ENCODE assay signal across 27 mouse cellular contexts in the genomic region with DNA sequence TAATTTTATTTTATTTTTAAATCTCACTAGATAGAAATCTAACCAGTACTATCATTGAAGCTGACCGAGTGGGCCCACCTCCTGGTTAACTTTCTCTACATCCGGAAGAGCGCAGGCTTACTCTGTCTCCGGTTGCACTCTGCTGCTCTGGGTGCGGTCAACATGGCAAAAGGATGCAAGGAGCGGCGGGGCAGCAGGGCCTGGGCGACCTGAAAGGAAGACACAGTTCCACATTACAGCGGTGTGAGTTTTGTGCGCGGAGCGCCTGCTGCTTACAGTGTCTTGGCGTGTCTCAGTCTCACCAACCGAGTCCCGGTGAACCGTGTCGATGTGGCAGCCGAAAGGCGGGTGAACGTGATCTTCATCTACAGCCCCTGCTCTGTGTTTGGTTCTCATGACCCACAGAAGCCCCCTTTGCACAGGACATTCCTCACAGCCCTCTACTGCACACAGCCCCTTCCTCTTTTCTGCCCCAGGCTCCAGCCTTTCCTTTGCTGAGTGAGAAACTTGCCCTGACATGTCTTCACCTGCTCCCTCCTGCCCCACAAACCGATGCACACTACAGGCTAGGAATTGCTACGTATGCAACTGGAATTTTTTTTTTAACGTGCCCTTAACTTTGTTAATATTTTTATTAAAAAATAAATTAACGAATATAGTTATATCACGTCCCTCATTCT. TPM values are rescaled to one million over a fixed set of nuclear protein-coding genes. Genes with fewer than 3 reads are reported as not detected.
DNase-seq lines count a peak whose midpoint lies in the region; ATAC-seq and TF ChIP-seq lines count a peak whose summit lies in the region.
"Had no signal": no experiment of that assay in that cellular context is flagged by ENCODE, and none has a peak within 500 bp of the region (broad histone marks: within the 10 kb centered on the region; RNA-seq: fewer than 3 reads in every experiment).

No protein-coding gene starts in this region.

- no peak for ATAC-seq in heart, embryonic 11.5 days (replicated peaks; ENCODE audit: insufficient number of reproducible peaks, low FRiP score, low TSS enrichment)
- ATAC-seq in kidney, embryonic 16.5 days (ENCODE audit: low FRiP score, low TSS enrichment) = 0 out of 2 replicates have a peak, but pooled peaks have one; percentile 25
- ATAC-seq in monocyte, adult 5-6 weeks (replicated peaks; ENCODE audit: insufficient number of reproducible peaks, low FRiP score, low TSS enrichment, poor library complexity, severe bottlenecking) = no peak
- ATAC-seq: lung, postnatal 0 days; midbrain, embryonic 15.5 days; Patski had no signal

- no peak for TF ChIP-seq POLR2A in testis, adult 2 months (IDR thresholded peaks at IDR 0.05; ENCODE audit: control insufficient read depth, low read depth, low read length)

- no peak overlapping the region for H3K9ac ChIP-seq in heart, embryonic 11.5 days (ENCODE audit: low read depth, low read length)
- H3K9ac ChIP-seq in kidney, embryonic 16.5 days (replicated peaks; ENCODE audit: low read length) = no peak overlapping the region; the same call in 1 of the 2 replicates
- H3K9ac ChIP-seq: hindbrain, embryonic 15.5 days; limb, embryonic 12.5 days; liver, embryonic 15.5 days; midbrain, embryonic 15.5 days had no signal

- 59% methylated on average over 25 of the region's 25 CpGs for WGBS in heart, embryonic 11.5 days (ENCODE audit: insufficient replicate concordance)
- 63% methylated on average over 25 of the region's 25 CpGs for WGBS in kidney, embryonic 16.5 days

- no peak overlapping the region for H3K4me3 ChIP-seq in heart, embryonic 11.5 days (ENCODE audit: low read depth, low read length)
- no peak overlapping the region for H3K4me3 ChIP-seq in kidney, embryonic 16.5 days (ENCODE audit: low read length)
- H3K4me3 ChIP-seq in testis, adult 2 months (ENCODE audit: control insufficient read depth, low read depth, low read length) = peak overlapping the region; percentile 3; the same call in 1 of the 2 replicates
- H3K4me3 ChIP-seq: gastrocnemius, adult 2 months; hindbrain, embryonic 15.5 days; limb, embryonic 12.5 days; liver, embryonic 15.5 days; midbrain, embryonic 15.5 days had no signal

- no peak for TF ChIP-seq CTCF in testis, adult 2 months (IDR thresholded peaks at IDR 0.05; ENCODE audit: control insufficient read depth, insufficient read depth, insufficient replicate concordance, low read depth, low read length)

- H3K27me3 ChIP-seq in heart, embryonic 11.5 days (ENCODE audit: control insufficient read depth, insufficient read depth, low read length) = no peaks in the 10 kb centered on the region
- no peaks in the 10 kb centered on the region for H3K27me3 ChIP-seq in kidney, embryonic 16.5 days (ENCODE audit: insufficient read depth, low read length)
- H3K27me3 ChIP-seq in testis, adult 2 months (ENCODE audit: control insufficient read depth, insufficient read depth, low read length) = no peaks in the 10 kb centered on the region
- H3K27me3 ChIP-seq: hindbrain, embryonic 15.5 days; limb, embryonic 12.5 days; liver, embryonic 15.5 days; midbrain, embryonic 15.5 days had no signal

- H3K4me2 ChIP-seq in heart, embryonic 11.5 days = peak overlapping the region; percentile 19; the same call in 1 of the 2 replicates
- H3K4me2 ChIP-seq in kidney, embryonic 16.5 days (replicated peaks; ENCODE audit: low read depth, low read length) = 0 out of 2 replicates have a peak overlapping the region, but pooled peaks have one; percentile 15
- H3K4me2 ChIP-seq: hindbrain, embryonic 15.5 days; limb, embryonic 12.5 days; liver, embryonic 15.5 days; midbrain, embryonic 15.5 days had no signal

- no peaks in the 10 kb centered on the region for H3K9me3 ChIP-seq in heart, embryonic 11.5 days (replicated peaks; ENCODE audit: control insufficient read depth, low read length)
- no peaks in the 10 kb centered on the region for H3K9me3 ChIP-seq in kidney, embryonic 16.5 days (ENCODE audit: low read length)
- H3K9me3 ChIP-seq: hindbrain, embryonic 15.5 days; limb, embryonic 12.5 days; liver, embryonic 15.5 days; midbrain, embryonic 15.5 days had no signal

- H3K27ac ChIP-seq in heart, embryonic 11.5 days (ENCODE audit: low read depth, low read length) = no peak overlapping the region
- H3K27ac ChIP-seq in kidney, embryonic 16.5 days (ENCODE audit: low read length) = no peak overlapping the region
- no peak overlapping the region for H3K27ac ChIP-seq in testis, adult 2 months (ENCODE audit: control insufficient read depth, insufficient read depth, low read depth, low read length)
- H3K27ac ChIP-seq: gastrocnemius, adult 2 months; hindbrain, embryonic 15.5 days; limb, embryonic 12.5 days; liver, embryonic 15.5 days; midbrain, embryonic 15.5 days had no signal

- intact Hi-C loops in heart, postnatal 36 days (cut with DNase I) = no loop called here

- no peaks in the 10 kb centered on the region for H3K36me3 ChIP-seq in heart, embryonic 11.5 days (ENCODE audit: control insufficient read depth, insufficient read depth, low read length)
- H3K36me3 ChIP-seq in kidney, embryonic 16.5 days (ENCODE audit: insufficient read depth, low read length) = no peaks in the 10 kb centered on the region
- H3K36me3 ChIP-seq in testis, adult 2 months (ENCODE audit: control insufficient read depth, insufficient read depth, low read length) = no peaks in the 10 kb centered on the region
- H3K36me3 ChIP-seq: hindbrain, embryonic 15.5 days; limb, embryonic 12.5 days; liver, embryonic 15.5 days; midbrain, embryonic 15.5 days had no signal

- H3K4me1 ChIP-seq in heart, embryonic 11.5 days (ENCODE audit: control insufficient read depth, insufficient read depth, low read length) = no peaks in the 10 kb centered on the region
- H3K4me1 ChIP-seq in kidney, embryonic 16.5 days (ENCODE audit: insufficient read depth, low read length) = peaks cover 9% of the 10 kb centered on the region
- H3K4me1 ChIP-seq in testis, adult 2 months (ENCODE audit: control insufficient read depth, insufficient read depth, low read length) = peaks cover 3% of the 10 kb centered on the region; the same call in 1 of the 2 replicates
- H3K4me1 ChIP-seq: limb, embryonic 12.5 days had no signal

- no peak for DNase-seq in heart, postnatal 36 days
- no peak for DNase-seq in kidney, adult 11 months
- no peak for DNase-seq in testis, postnatal 10 days (ENCODE audit: low spot score)
- no peak for DNase-seq in left cerebral cortex, adult 18-20 months (ENCODE audit: low spot score in 2 of 2)
- DNase-seq: adrenal gland, postnatal 25 days; cerebellum, adult 11 months; cerebellum, postnatal 14 days; gastrocnemius, adult 2 months; heart, postnatal 14 days; kidney, adult 18-20 months; right cerebral cortex, postnatal 4 days had no signal

RNA-seq across cellular contexts. Expression of a gene that starts 6.7 kb away (rescaled TPM):
- polyA plus RNA-seq in heart, embryonic 11.5 days (2014; fragmentation: Nextera tagmentation; extraction: Ambion mirVana) = not detected in 2 replicates
- not detected for total RNA-seq in heart, postnatal 36 days (2021)
- polyA plus RNA-seq in kidney, embryonic 16.5 days (2015; fragmentation: Nextera tagmentation; extraction: Ambion mirVana) = not detected in 2 replicates
- polyA plus RNA-seq in testis, adult 2 months (2012; rRNA removed) = not detected in 2 replicates
- total RNA-seq in monocyte, adult 5-6 weeks (2017) = not detected in 3 replicates
- not detected for total RNA-seq in left cerebral cortex, adult 18-20 months (2021)
- total RNA-seq: adrenal gland, postnatal 25 days; gastrocnemius, adult 2 months; heart, postnatal 14 days; megakaryocyte progenitor cell, adult 5-6 weeks had no signal
- polyA plus RNA-seq: forebrain, embryonic 11.5 days; gonadal fat pad, adult 2 months; limb, embryonic 12.5 days; liver, embryonic 15.5 days; lung, postnatal 0 days; midbrain, embryonic 15.5 days; Patski; stomach, embryonic 16.5 days had no signal

RNA-seq across cellular contexts. Expression of a gene that starts 9.5 kb away (rescaled TPM):
- polyA plus RNA-seq in heart, embryonic 11.5 days (2014; fragmentation: Nextera tagmentation; extraction: Ambion mirVana) = not detected in 2 replicates
- not detected for total RNA-seq in heart, postnatal 36 days (2021)
- polyA plus RNA-seq in kidney, embryonic 16.5 days (2015; fragmentation: Nextera tagmentation; extraction: Ambion mirVana) = 0.29 TPM in 1 of 2 replicates, not detected in the other
- not detected in 2 replicates for polyA plus RNA-seq in testis, adult 2 months (2012; rRNA removed)
- total RNA-seq in monocyte, adult 5-6 weeks (2017) = not detected in 3 replicates
- total RNA-seq in left cerebral cortex, adult 18-20 months (2021) = under 1 TPM in 1 of 2 experiments, not detected in 1; 0.91 TPM
- total RNA-seq: adrenal gland, postnatal 25 days; gastrocnemius, adult 2 months; heart, postnatal 14 days; megakaryocyte progenitor cell, adult 5-6 weeks had no signal
- polyA plus RNA-seq: forebrain, embryonic 11.5 days; gonadal fat pad, adult 2 months; hindbrain, embryonic 15.5 days; limb, embryonic 12.5 days; liver, embryonic 15.5 days; lung, postnatal 0 days; midbrain, embryonic 15.5 days; Patski; stomach, embryonic 16.5 days had no signal

RNA-seq across cellular contexts. Expression of a gene that starts 13.1 kb away (rescaled TPM):
- polyA plus RNA-seq in heart, embryonic 11.5 days (2014; fragmentation: Nextera tagmentation; extraction: Ambion mirVana) = 0.09 and 0.25 TPM in 2 replicates
- not detected for total RNA-seq in heart, postnatal 36 days (2021)
- polyA plus RNA-seq in kidney, embryonic 16.5 days (2015; fragmentation: Nextera tagmentation; extraction: Ambion mirVana) = 2.0 and 2.8 TPM in 2 replicates
- 0.08 TPM in 1 of 2 replicates, not detected in the other for polyA plus RNA-seq in testis, adult 2 months (2012; rRNA removed)
- total RNA-seq in monocyte, adult 5-6 weeks (2017) = not detected in 3 replicates
- 1 to 10 TPM; 5.6 to 6.7 TPM for total RNA-seq in left cerebral cortex, adult 18-20 months (2021)
- total RNA-seq: adrenal gland, postnatal 25 days; gastrocnemius, adult 2 months; heart, postnatal 14 days had no signal
- polyA plus RNA-seq: lung, postnatal 0 days had no signal

RNA-seq across cellular contexts. Expression of a gene that starts 27.8 kb away (rescaled TPM):
- 0.56 and 1.2 TPM in 2 replicates for polyA plus RNA-seq in heart, embryonic 11.5 days (2014; fragmentation: Nextera tagmentation; extraction: Ambion mirVana)
- not detected for total RNA-seq in heart, postnatal 36 days (2021)
- not detected in 2 replicates for polyA plus RNA-seq in kidney, embryonic 16.5 days (2015; fragmentation: Nextera tagmentation; extraction: Ambion mirVana)
- polyA plus RNA-seq in testis, adult 2 months (2012; rRNA removed) = not detected in 2 replicates
- not detected in 3 replicates for total RNA-seq in monocyte, adult 5-6 weeks (2017)
- total RNA-seq in left cerebral cortex, adult 18-20 months (2021) = not detected
- total RNA-seq: adrenal gland, postnatal 25 days; gastrocnemius, adult 2 months; heart, postnatal 14 days; layer of hippocampus, postnatal 14 days; left cerebral cortex, postnatal 10 days; megakaryocyte progenitor cell, adult 5-6 weeks had no signal
- polyA plus RNA-seq: forebrain, embryonic 11.5 days; gonadal fat pad, adult 2 months; limb, embryonic 12.5 days; liver, embryonic 15.5 days; lung, postnatal 0 days; midbrain, embryonic 15.5 days; Patski; stomach, embryonic 16.5 days had no signal

RNA-seq across cellular contexts. Expression of a gene that starts 36.4 kb away (rescaled TPM):
- not detected in 2 replicates for polyA plus RNA-seq in heart, embryonic 11.5 days (2014; fragmentation: Nextera tagmentation; extraction: Ambion mirVana)
- not detected for total RNA-seq in heart, postnatal 36 days (2021)
- not detected in 2 replicates for polyA plus RNA-seq in kidney, embryonic 16.5 days (2015; fragmentation: Nextera tagmentation; extraction: Ambion mirVana)
- polyA plus RNA-seq in testis, adult 2 months (2012; rRNA removed) = 0.94 and 5.6 TPM in 2 replicates
- total RNA-seq in monocyte, adult 5-6 weeks (2017) = not detected in 3 replicates
- not detected for total RNA-seq in left cerebral cortex, adult 18-20 months (2021)
- total RNA-seq: adrenal gland, postnatal 25 days; gastrocnemius, adult 2 months; heart, postnatal 14 days; layer of hippocampus, postnatal 14 days; left cerebral cortex, postnatal 10 days; megakaryocyte progenitor cell, adult 5-6 weeks had no signal
- polyA plus RNA-seq: hindbrain, embryonic 15.5 days; limb, embryonic 12.5 days; liver, embryonic 15.5 days; lung, postnatal 0 days; midbrain, embryonic 15.5 days; Patski; stomach, embryonic 16.5 days had no signal
